Mouse (Mus musculus) erythroblast, embryonic 14.5 days (primary cell): ENCODE measurements around the gene Elmo3.

Source experiments
- GATA1 ChIP-seq: IDR thresholded peaks from 2 replicates; pipeline ENCODE4 v1.6.1; 2012; ENCODE audit warnings: low read length, inconsistent platforms, mixed read lengths
- TAL1 ChIP-seq: IDR thresholded peaks from 3 replicates; pipeline ENCODE4 v1.6.1; 2012; ENCODE audit warnings: low read length, inconsistent platforms, mixed read lengths

GRCm38 (mm10) chr8:105356681-105357080 lies 51.3 kb downstream of the Elmo3 start:
- TF ChIP-seq TAL1 (no peak), GATA1 (no peak)
